In genomic region chr3:89349869-89350501, GRCm38 (mm10) we compare ENCODE assay signal across 8 mouse cellular contexts. TPM values are rescaled to one million over a fixed set of nuclear protein-coding genes. Genes with fewer than 3 reads are reported as not detected.
DNase-seq lines count a peak whose midpoint lies in the region; ATAC-seq lines count a peak whose summit lies in the region.

TSS of gene Adam15 (minus strand) at chr3:89349996.

- peak; percentile 92 for ATAC-seq in hindbrain, embryonic 14.5 days (ENCODE audit: low FRiP score)

- peak within 1 kb of the TSS; percentile 92 for H3K4me2 ChIP-seq in hindbrain, embryonic 14.5 days (replicated peaks)

- peaks cover 15% of the 10 kb centered on the region; the same call in 1 of the 2 replicates for H3K27me3 ChIP-seq in hindbrain, embryonic 14.5 days (ENCODE audit: control insufficient read depth, insufficient read depth, low read length)

- under 1% methylated on average over 56 of the region's 59 CpGs for WGBS in hindbrain, embryonic 14.5 days

- peak within 1 kb of the TSS; percentile 72 for H3K9ac ChIP-seq in hindbrain, embryonic 14.5 days

- H3K9me3 ChIP-seq in hindbrain, embryonic 14.5 days (ENCODE audit: control insufficient read depth, low read length) = no peaks in the 10 kb centered on the region

- H3K27ac ChIP-seq in hindbrain, embryonic 14.5 days = peak within 1 kb of the TSS; percentile 87

- peak; percentile 89 for DNase-seq in R1 (ENCODE audit: low read depth, low spot score)
- DNase-seq in cerebellum, postnatal 25 days = peak; percentile 97 to 98
- peak; percentile 91 to 92 for DNase-seq in frontal cortex, postnatal 36 days (ENCODE audit: low spot score in 2 of 2)
- peak; percentile 88 for DNase-seq in hindbrain, embryonic 14.5 days (ENCODE audit: low spot score)
- peak; percentile 90 to 91 for DNase-seq in layer of hippocampus, postnatal 36 days
- DNase-seq in lung, postnatal 25 days (ENCODE audit: low spot score) = peak; percentile 89
- peak; percentile 60 for DNase-seq in retina, adult 2 months (ENCODE audit: low read depth, low spot score)
- peak; percentile 86 for DNase-seq in thymus, postnatal 25 days

- H3K4me3 ChIP-seq in hindbrain, embryonic 14.5 days (replicated peaks; ENCODE audit: low read length) = peak within 1 kb of the TSS; percentile 50

- no peaks in the 10 kb centered on the region for H3K36me3 ChIP-seq in hindbrain, embryonic 14.5 days (replicated peaks; ENCODE audit: control insufficient read depth, insufficient read depth)

- H3K4me1 ChIP-seq in hindbrain, embryonic 14.5 days (replicated peaks; ENCODE audit: control insufficient read depth, insufficient read depth, low read length) = 0 out of 2 replicates have a peak, but pooled peaks cover 15% of the 10 kb centered on the region

RNA-seq across cellular contexts. Expression of gene Adam15, which starts in this region (rescaled TPM):
- polyA plus RNA-seq in hindbrain, embryonic 14.5 days (2014; fragmentation: Nextera tagmentation; extraction: Ambion mirVana) = 40.8 and 44.0 TPM in 2 replicates
- 100 to 1,000 TPM; 108 to 123 TPM for total RNA-seq in layer of hippocampus, postnatal 36 days (2021)

Comparison
In these comparisons a context has a peak if more than half of its experiments do, and no peak if none do; other contexts are left out.
1. Peak in every context shown above with its lines: DNase-seq, ATAC-seq, H3K4me3 ChIP-seq and H3K27ac ChIP-seq.